Mouse (Mus musculus) intestine, embryonic 16.5 days (tissue): ENCODE results near the gene Sema4g. TPM values are rescaled to one million over a fixed set of nuclear protein-coding genes. Genes with fewer than 3 reads are reported as not detected.

ENCODE experiments used
- ATAC-seq: fragments of 200-750 bp; cut with Nextera tagmentation; 2 replicates; pipeline ENCODE4 v1.8.0; 2017; ENCODE audit warnings: moderate TSS enrichment, moderate library complexity
- H3K27ac ChIP-seq: fragments of 300-500 bp; sonication (generic); 2 replicates; pipeline ENCODE4 v1.5.1; 2014; ENCODE audit warnings: mild to moderate bottlenecking, low read length
- H3K27me3 ChIP-seq: fragments of 300-500 bp; sonication (generic); replicated peaks from 2 replicates; pipeline ENCODE4 v1.6.1; 2014; ENCODE audit warnings: low read length, control low read depth, mixed read lengths; ENCODE audit not compliant: control insufficient read depth, insufficient read depth
- H3K36me3 ChIP-seq: fragments of 300-500 bp; sonication (generic); 2 replicates; pipeline ENCODE4 v1.6.1; 2014; ENCODE audit warnings: low read length, control low read depth; ENCODE audit not compliant: control insufficient read depth, insufficient read depth
- H3K4me1 ChIP-seq: fragments of 300-500 bp; sonication (generic); 2 replicates; pipeline ENCODE4 v1.6.1; 2014; ENCODE audit warnings: low read length, control low read depth, mixed read lengths; ENCODE audit not compliant: control insufficient read depth, insufficient read depth
- H3K4me2 ChIP-seq: fragments of 300-500 bp; sonication (generic); 2 replicates; pipeline ENCODE4 v1.6.1; 2014; ENCODE audit warnings: low read depth, low read length, control low read depth
- H3K4me3 ChIP-seq: fragments of 300-500 bp; sonication (generic); 2 replicates; pipeline ENCODE4 v1.5.1; 2014; ENCODE audit warnings: mild to moderate bottlenecking, low read length
- H3K9ac ChIP-seq: fragments of 300-500 bp; sonication (generic); 2 replicates; pipeline ENCODE4 v1.6.1; 2014; ENCODE audit warnings: low read depth, low read length
- H3K9me3 ChIP-seq: fragments of 300-500 bp; sonication (generic); 2 replicates; pipeline ENCODE4 v1.6.1; 2016; ENCODE audit warnings: low read length, control low read depth; ENCODE audit not compliant: control insufficient read depth
- WGBS: fragments of 180-500 bp; shearing (Covaris S2); extraction: QIAGEN DNeasy Blood & Tissue Kit; methylation state at CpG from one replicate; pipeline ENCODE4 v1.1.7; 2014; 5-methylcytosine and 5-hydroxymethylcytosine counted together
- polyA plus RNA-seq: library from polyadenylated mRNA; unstranded; fragments of >200 nt; fragmentation: Nextera tagmentation; extraction: Ambion mirVana; gene quantifications from 2 replicates; pipeline ENCODE4 v1.2.1, GENCODE M21; 2015

Sema4g gene
- polyA plus RNA-seq, 1 experiment from 2014 or later, result 21.1 TPM

GRCm38 (mm10) chr19:45044389-45044927 is 55.6 kb downstream of the Sema4g start:
- no peak for ATAC-seq
- Histone ChIP-seq H3K4me1 (peaks cover 18% of the 10 kb centered on the region), H3K36me3 (no peaks in the 10 kb centered on the region), H3K4me2 (no peak overlapping the region), H3K9me3 (no peaks in the 10 kb centered on the region), H3K4me3 (no peak overlapping the region), H3K27ac (no peak overlapping the region), H3K27me3 (peaks cover 12% of the 10 kb centered on the region; the same call in 1 of the 2 replicates), H3K9ac (no peak overlapping the region)
- WGBS, result 73% methylated on average over 11 of the region's 11 CpGs

DNA sequence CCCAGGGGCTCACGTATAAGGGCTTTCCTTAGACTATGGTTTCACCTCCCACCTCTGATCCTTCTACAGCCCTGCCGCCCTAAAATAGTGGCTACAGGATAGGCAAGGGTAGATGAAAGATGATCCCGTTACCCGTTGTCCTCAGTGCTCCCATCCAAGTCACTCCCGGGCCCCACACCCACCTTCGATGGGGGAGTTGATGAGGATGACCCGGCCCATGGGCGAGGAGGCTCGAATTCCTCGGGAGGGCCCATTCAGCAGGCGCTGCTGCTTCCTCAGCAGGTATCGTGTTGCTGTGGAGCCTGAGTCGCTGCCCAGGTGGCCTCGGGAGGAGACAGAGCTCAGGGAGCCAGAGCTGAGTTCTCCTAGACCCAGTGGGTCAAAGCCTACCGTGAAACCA is 56.3 kb downstream of the Sema4g start:
- Histone ChIP-seq H3K27ac (no peak overlapping the region), H3K27me3 (0 out of 2 replicates have a peak, but pooled peaks cover 5% of the 10 kb centered on the region), H3K36me3 (no peaks in the 10 kb centered on the region), H3K4me1 (peaks cover 18% of the 10 kb centered on the region), H3K4me2 (no peak overlapping the region), H3K9me3 (no peaks in the 10 kb centered on the region), H3K9ac (no peak overlapping the region), H3K4me3 (no peak overlapping the region)
- 53% methylated on average over 15 of the region's 15 CpGs for WGBS
- no peak for ATAC-seq

GRCm38 (mm10) chr19:45045651-45046050 is 56.8 kb downstream of the Sema4g start, which contains the start of gene Pdzd7:
Gene Pdzd7 (minus strand): TSS chr19:45045717.
- ATAC-seq, result no peak
- Histone ChIP-seq H3K4me2 (peak within 1 kb of the TSS; percentile 91), H3K36me3 (no peaks in the 10 kb centered on the region), H3K27ac (no peak within 1 kb of the TSS), H3K9ac (peak within 1 kb of the TSS; percentile 73), H3K4me3 (peak within 1 kb of the TSS; percentile 52), H3K27me3 (0 out of 2 replicates have a peak, but pooled peaks cover under 1% of the 10 kb centered on the region), H3K4me1 (peaks cover 18% of the 10 kb centered on the region), H3K9me3 (no peaks in the 10 kb centered on the region)
- 81% methylated on average over 5 of the region's 5 CpGs for WGBS

DNA sequence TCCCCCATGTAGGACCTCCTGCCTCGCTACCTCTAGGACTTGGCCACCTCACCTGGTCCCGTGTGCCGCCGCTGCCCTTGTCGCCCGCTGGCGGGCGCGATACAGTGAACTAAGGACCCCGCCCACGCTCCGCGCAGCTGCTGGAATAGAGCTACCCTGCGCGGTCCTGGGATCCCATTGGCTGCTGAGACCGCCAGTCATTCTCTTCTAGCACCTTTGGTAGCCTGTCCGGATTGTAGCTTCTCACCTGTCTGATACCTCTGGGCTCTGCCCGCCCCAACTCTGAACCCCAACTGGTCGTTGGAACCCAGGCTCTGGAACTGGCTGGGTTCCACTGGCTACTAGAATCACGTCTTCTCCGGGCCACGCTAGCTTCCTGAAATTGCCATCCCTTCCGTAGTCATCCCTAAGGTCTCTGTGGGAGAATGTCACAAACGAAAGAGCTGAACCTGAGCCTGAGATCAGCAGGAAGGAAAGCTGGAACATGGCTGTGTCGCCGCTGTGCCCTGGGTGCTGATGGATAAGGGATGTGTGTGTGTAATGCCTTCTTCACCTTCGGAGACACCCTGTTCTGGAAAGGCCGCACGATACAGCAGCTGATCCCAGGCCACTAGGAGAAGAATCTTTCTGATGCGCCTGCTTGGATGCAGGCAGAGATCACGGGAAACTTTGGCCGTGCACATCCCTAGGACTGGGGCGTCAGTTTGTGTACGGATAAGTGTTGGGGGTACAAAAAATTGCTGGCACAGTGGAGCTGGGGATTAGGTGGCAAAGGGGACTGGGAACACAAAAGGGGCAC is 57.8 kb downstream of the Sema4g start:
- H3K9me3 ChIP-seq, result no peaks in the 10 kb centered on the region
- H3K27ac ChIP-seq, result peak overlapping the region; percentile 92
- ATAC-seq, result peak; percentile 73
- H3K9ac ChIP-seq, result peak overlapping the region; percentile 73
- peaks cover 18% of the 10 kb centered on the region for H3K4me1 ChIP-seq
- no peaks in the 10 kb centered on the region for H3K27me3 ChIP-seq
- H3K4me3 ChIP-seq, result peak overlapping the region; percentile 52
- peak overlapping the region; percentile 91 for H3K4me2 ChIP-seq
- 1% methylated on average over 34 of the region's 34 CpGs for WGBS
- H3K36me3 ChIP-seq, result no peaks in the 10 kb centered on the region

- ATAC-seq, result peak; percentile 83
Observed at GRCm38 (mm10) chr19:45047417-45047934, 58.6 kb downstream of the Sema4g start, which contains the start of gene Sfxn3. Gene Sfxn3 (plus strand): TSS chr19:45047503.

DNA sequence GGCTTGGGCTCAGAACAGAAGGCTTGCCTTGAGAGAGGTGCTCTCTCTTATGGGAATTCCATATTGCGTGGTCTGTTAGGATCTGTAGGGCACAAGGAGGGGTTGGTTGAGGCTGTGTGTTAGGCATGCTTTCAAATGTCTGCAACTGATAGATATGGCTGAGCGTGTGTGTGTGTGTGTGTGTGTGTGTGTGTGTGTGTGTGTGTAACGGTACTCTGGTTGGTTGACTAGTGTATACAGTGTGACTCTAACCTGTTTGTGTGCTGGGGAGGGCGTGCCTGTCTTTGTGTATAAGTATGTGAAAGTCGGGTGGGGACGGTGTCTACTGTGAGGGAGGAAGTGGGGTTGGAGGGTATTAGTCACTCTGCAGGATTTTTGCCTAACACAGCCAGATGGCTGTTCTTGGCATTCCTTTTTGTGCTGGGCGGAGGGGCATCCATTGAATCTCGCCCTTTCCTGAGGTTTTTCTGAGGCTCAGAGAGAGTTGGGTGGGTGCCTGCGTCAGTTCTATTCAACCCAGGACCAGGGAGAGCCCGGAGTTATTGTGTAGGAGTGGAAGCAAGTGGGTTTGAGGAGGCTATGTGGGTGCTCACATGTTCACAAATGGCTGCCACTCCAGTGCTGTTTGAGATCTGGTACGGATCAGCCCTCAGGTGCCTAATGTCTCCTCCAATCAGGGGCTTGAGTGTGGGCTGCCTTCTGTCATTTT is 59.2 kb downstream of the Sema4g start:
- H3K36me3 ChIP-seq, result no peaks in the 10 kb centered on the region
- H3K9ac ChIP-seq, result peak overlapping the region; percentile 73
- peak overlapping the region; percentile 52 for H3K4me3 ChIP-seq
- H3K4me2 ChIP-seq, result peak overlapping the region; percentile 91
- no peaks in the 10 kb centered on the region for H3K9me3 ChIP-seq
- H3K27ac ChIP-seq, result peak overlapping the region; percentile 92
- WGBS, result 21% methylated on average over 11 of the region's 11 CpGs
- H3K4me1 ChIP-seq, result peaks cover 18% of the 10 kb centered on the region
- peak; percentile 58 for ATAC-seq
- no peaks in the 10 kb centered on the region for H3K27me3 ChIP-seq

More at GRCm38 (mm10) chr19:45047417-45047934, 58.6 kb downstream of the Sema4g start, which contains the start of gene Sfxn3:
- Histone ChIP-seq H3K27me3 (no peaks in the 10 kb centered on the region), H3K36me3 (no peaks in the 10 kb centered on the region), H3K9me3 (no peaks in the 10 kb centered on the region), H3K4me1 (peaks cover 18% of the 10 kb centered on the region), H3K4me2 (peak within 1 kb of the TSS; percentile 91), H3K4me3 (peak within 1 kb of the TSS; percentile 52), H3K27ac (peak within 1 kb of the TSS; percentile 92), H3K9ac (peak within 1 kb of the TSS; percentile 73)
- under 1% methylated on average over 25 of the region's 26 CpGs for WGBS

- Histone ChIP-seq H3K4me3 (peak overlapping the region; percentile 52), H3K27ac (peak overlapping the region; percentile 92), H3K9ac (peak overlapping the region; percentile 73; the same call in 1 of the 2 replicates), H3K36me3 (no peaks in the 10 kb centered on the region), H3K4me2 (peak overlapping the region; percentile 91), H3K4me1 (peaks cover 16% of the 10 kb centered on the region), H3K9me3 (no peaks in the 10 kb centered on the region), H3K27me3 (no peaks in the 10 kb centered on the region)
- no peak for ATAC-seq
- 70% methylated on average over 12 of the region's 12 CpGs for WGBS
Observed at GRCm38 (mm10) chr19:45048644-45049365, 59.9 kb downstream of the Sema4g start.

GRCm38 (mm10) chr19:45049523-45049922 is 60.6 kb downstream of the Sema4g start:
- Histone ChIP-seq H3K9me3 (no peaks in the 10 kb centered on the region), H3K9ac (peak overlapping the region; percentile 23; the same call in 1 of the 2 replicates), H3K4me2 (no peak overlapping the region), H3K36me3 (no peaks in the 10 kb centered on the region), H3K4me1 (peaks cover 16% of the 10 kb centered on the region), H3K27ac (no peak overlapping the region), H3K4me3 (no peak overlapping the region), H3K27me3 (no peaks in the 10 kb centered on the region)
- WGBS, result 79% methylated on average over 9 of the region's 9 CpGs
- no peak for ATAC-seq
